Mouse (Mus musculus): ENCODE data around the gene Ube3c.

- TF ChIP-seq CTCF (IDR thresholded peaks at IDR 0.05; ENCODE audit: low read depth) (no peak), EP300 (IDR thresholded peaks at IDR 0.05; ENCODE audit: low read depth) (no peak)
Observed at GRCm38 (mm10) chr5:29625610-29626009, 56.6 kb downstream of the Ube3c start.
